Mouse (Mus musculus): ENCODE data around the gene Prg3. TPM values are rescaled to one million over a fixed set of nuclear protein-coding genes. Genes with fewer than 3 reads are reported as not detected.

Gene Prg3
- polyA plus RNA-seq, 1 experiment = not detected

DNA sequence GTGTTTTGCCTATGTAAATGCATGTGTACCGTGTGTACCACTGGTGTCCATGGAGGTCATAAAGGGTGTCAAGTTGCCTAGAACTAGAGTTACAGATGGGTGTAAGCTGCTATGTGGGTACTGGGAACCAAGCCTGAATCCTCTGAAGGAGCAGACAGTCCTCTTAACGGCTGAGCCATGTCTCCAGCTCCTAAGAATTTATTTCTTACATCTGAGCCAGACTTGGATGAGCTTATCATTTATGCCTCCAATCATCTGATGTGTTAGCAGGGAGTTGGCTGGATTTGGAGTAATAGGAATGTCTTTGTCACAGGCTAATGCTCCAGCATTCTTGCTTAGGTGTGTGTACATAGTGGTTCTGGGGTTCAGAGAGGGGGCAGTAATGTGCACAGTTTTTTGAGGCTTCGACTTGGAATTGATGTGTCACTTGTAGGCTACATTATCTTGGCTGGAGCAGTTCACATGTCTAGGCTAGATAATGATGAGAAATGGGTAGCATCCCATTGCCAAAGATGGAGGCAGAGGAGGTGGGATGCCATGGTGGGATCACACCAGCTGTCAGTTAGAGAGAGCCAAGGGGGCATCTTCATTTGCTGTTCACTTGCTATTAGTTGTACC is 40.8 kb upstream of the Prg3 start:
- Histone ChIP-seq H3K36me3 (ENCODE audit: control insufficient read depth, insufficient read depth, low read length, poor library complexity, severe bottlenecking) (no peaks in the 10 kb centered on the region), H3K9ac (ENCODE audit: low read depth, poor library complexity, severe bottlenecking) (no peak overlapping the region), H3K27ac (ENCODE audit: insufficient read depth, low read length) (no peak overlapping the region), H3K9me3 (replicated peaks; ENCODE audit: control insufficient read depth, insufficient read depth, low read length, poor library complexity, severe bottlenecking) (no peaks in the 10 kb centered on the region), H3K27me3 (ENCODE audit: control insufficient read depth, insufficient read depth, low read length, poor library complexity, severe bottlenecking) (no peaks in the 10 kb centered on the region), H3K4me3 (ENCODE audit: low read depth, low read length) (no peak overlapping the region), H3K4me1 (ENCODE audit: control insufficient read depth, insufficient read depth, low read length) (no peaks in the 10 kb centered on the region)
- TF ChIP-seq POLR2A (IDR thresholded peaks at IDR 0.05; ENCODE audit: insufficient read depth, low read length) (no peak), CTCF (IDR thresholded peaks at IDR 0.05; ENCODE audit: low read depth, low read length) (no peak), EP300 (IDR thresholded peaks at IDR 0.05; ENCODE audit: insufficient read depth, low read depth, low read length) (no peak)

DNA sequence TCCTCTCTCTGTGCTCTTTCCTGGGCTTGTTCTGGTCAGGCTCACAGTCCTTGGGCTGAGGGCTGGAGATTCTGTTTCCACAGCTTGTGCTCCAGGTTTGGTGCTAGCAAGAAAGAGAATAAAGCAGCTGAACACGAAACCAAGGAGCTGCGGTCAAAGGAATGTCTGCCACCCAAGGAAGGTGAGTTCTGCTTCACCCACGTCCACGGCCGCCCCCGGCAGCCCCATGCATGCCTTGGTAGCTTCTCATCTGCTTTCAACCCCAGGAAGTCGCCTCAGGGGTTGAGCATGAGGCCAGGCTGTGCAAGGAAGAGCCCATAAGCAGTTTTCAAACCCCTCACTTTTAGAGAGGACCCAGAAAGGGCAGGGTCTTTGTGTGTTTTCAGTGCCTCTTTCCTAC is 39.8 kb upstream of the Prg3 start:
- Histone ChIP-seq H3K4me1 (ENCODE audit: control insufficient read depth, insufficient read depth, low read length) (no peaks in the 10 kb centered on the region), H3K9ac (ENCODE audit: low read depth, poor library complexity, severe bottlenecking) (no peak overlapping the region), H3K27ac (ENCODE audit: insufficient read depth, low read length) (no peak overlapping the region), H3K4me3 (ENCODE audit: low read depth, low read length) (no peak overlapping the region), H3K27me3 (ENCODE audit: control insufficient read depth, insufficient read depth, low read length, poor library complexity, severe bottlenecking) (no peaks in the 10 kb centered on the region; the same call in 1 of the 2 replicates), H3K9me3 (replicated peaks; ENCODE audit: control insufficient read depth, insufficient read depth, low read length, poor library complexity, severe bottlenecking) (no peaks in the 10 kb centered on the region), H3K36me3 (ENCODE audit: control insufficient read depth, insufficient read depth, low read length, poor library complexity, severe bottlenecking) (no peaks in the 10 kb centered on the region)
- TF ChIP-seq POLR2A (IDR thresholded peaks at IDR 0.05; ENCODE audit: insufficient read depth, low read length) (no peak), CTCF (IDR thresholded peaks at IDR 0.05; ENCODE audit: low read depth, low read length) (no peak), EP300 (IDR thresholded peaks at IDR 0.05; ENCODE audit: insufficient read depth, low read depth, low read length) (no peak)

DNA sequence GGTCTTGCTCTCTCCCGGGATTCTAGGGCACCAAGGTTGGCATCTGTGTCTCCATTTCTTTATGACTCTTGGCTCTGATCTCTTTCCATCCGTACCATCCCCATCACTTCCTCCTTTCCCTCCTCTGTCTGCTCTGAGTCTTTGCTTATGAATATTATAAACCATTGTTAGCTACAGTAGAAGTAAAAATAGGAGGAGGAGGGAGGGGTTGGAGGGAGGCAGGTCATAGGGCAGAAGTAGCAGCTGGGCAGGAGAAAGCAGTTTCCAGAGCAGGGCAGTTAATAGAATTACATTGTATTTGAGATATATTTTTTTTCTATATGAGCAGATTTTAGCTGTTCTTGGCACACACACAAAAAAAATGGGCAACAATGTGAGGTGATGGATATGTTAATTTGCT is 39.3 kb upstream of the Prg3 start:
- no peak overlapping the region for H3K27ac ChIP-seq (ENCODE audit: insufficient read depth, low read length)
- no peak overlapping the region for H3K4me3 ChIP-seq (ENCODE audit: low read depth, low read length)
- no peaks in the 10 kb centered on the region; the same call in 1 of the 2 replicates for H3K27me3 ChIP-seq (ENCODE audit: control insufficient read depth, insufficient read depth, low read length, poor library complexity, severe bottlenecking)
- H3K4me1 ChIP-seq (ENCODE audit: control insufficient read depth, insufficient read depth, low read length) = no peaks in the 10 kb centered on the region
- H3K9ac ChIP-seq (ENCODE audit: low read depth, poor library complexity, severe bottlenecking) = no peak overlapping the region
- TF ChIP-seq EP300 (IDR thresholded peaks at IDR 0.05; ENCODE audit: insufficient read depth, low read depth, low read length) = no peak
- no peak for TF ChIP-seq POLR2A (IDR thresholded peaks at IDR 0.05; ENCODE audit: insufficient read depth, low read length)
- TF ChIP-seq CTCF (IDR thresholded peaks at IDR 0.05; ENCODE audit: low read depth, low read length) = no peak
- H3K9me3 ChIP-seq (replicated peaks; ENCODE audit: control insufficient read depth, insufficient read depth, low read length, poor library complexity, severe bottlenecking) = no peaks in the 10 kb centered on the region
- H3K36me3 ChIP-seq (ENCODE audit: control insufficient read depth, insufficient read depth, low read length, poor library complexity, severe bottlenecking) = no peaks in the 10 kb centered on the region

GRCm38 (mm10) chr2:84951027-84951426 is 37.0 kb upstream of the Prg3 start:
- H3K4me3 ChIP-seq (ENCODE audit: low read depth, low read length) = no peak overlapping the region
- no peak overlapping the region for H3K9ac ChIP-seq (ENCODE audit: low read depth, poor library complexity, severe bottlenecking)
- no peak overlapping the region for H3K27ac ChIP-seq (ENCODE audit: insufficient read depth, low read length)
- TF ChIP-seq CTCF (IDR thresholded peaks at IDR 0.05; ENCODE audit: low read depth, low read length) = no peak
- TF ChIP-seq POLR2A (IDR thresholded peaks at IDR 0.05; ENCODE audit: insufficient read depth, low read length) = no peak
- TF ChIP-seq EP300 (IDR thresholded peaks at IDR 0.05; ENCODE audit: insufficient read depth, low read depth, low read length) = no peak
- H3K9me3 ChIP-seq (replicated peaks; ENCODE audit: control insufficient read depth, insufficient read depth, low read length, poor library complexity, severe bottlenecking) = no peaks in the 10 kb centered on the region
- H3K4me1 ChIP-seq (ENCODE audit: control insufficient read depth, insufficient read depth, low read length) = no peaks in the 10 kb centered on the region
- H3K27me3 ChIP-seq (ENCODE audit: control insufficient read depth, insufficient read depth, low read length, poor library complexity, severe bottlenecking) = no peaks in the 10 kb centered on the region; the same call in 1 of the 2 replicates
- H3K36me3 ChIP-seq (ENCODE audit: control insufficient read depth, insufficient read depth, low read length, poor library complexity, severe bottlenecking) = no peaks in the 10 kb centered on the region

- no peaks in the 10 kb centered on the region for H3K36me3 ChIP-seq (ENCODE audit: control insufficient read depth, insufficient read depth, low read length, poor library complexity, severe bottlenecking)
- TF ChIP-seq POLR2A (IDR thresholded peaks at IDR 0.05; ENCODE audit: insufficient read depth, low read length) (no peak), EP300 (IDR thresholded peaks at IDR 0.05; ENCODE audit: insufficient read depth, low read depth, low read length) (no peak), CTCF (IDR thresholded peaks at IDR 0.05; ENCODE audit: low read depth, low read length) (no peak)
- no peak overlapping the region for H3K4me3 ChIP-seq (ENCODE audit: low read depth, low read length)
- no peaks in the 10 kb centered on the region for H3K9me3 ChIP-seq (replicated peaks; ENCODE audit: control insufficient read depth, insufficient read depth, low read length, poor library complexity, severe bottlenecking)
- H3K9ac ChIP-seq (ENCODE audit: low read depth, poor library complexity, severe bottlenecking) = no peak overlapping the region
- H3K27ac ChIP-seq (ENCODE audit: insufficient read depth, low read length) = no peak overlapping the region
- H3K27me3 ChIP-seq (ENCODE audit: control insufficient read depth, insufficient read depth, low read length, poor library complexity, severe bottlenecking) = no peaks in the 10 kb centered on the region; the same call in 1 of the 2 replicates
- H3K4me1 ChIP-seq (ENCODE audit: control insufficient read depth, insufficient read depth, low read length) = no peaks in the 10 kb centered on the region
These were observed 35.8 kb upstream of the Prg3 start for GRCm38 (mm10) chr2:84952251-84952650.

GRCm38 (mm10) chr2:84952693-84953092 is 35.3 kb upstream of the Prg3 start:
- H3K9ac ChIP-seq (ENCODE audit: low read depth, poor library complexity, severe bottlenecking) = no peak overlapping the region
- H3K36me3 ChIP-seq (ENCODE audit: control insufficient read depth, insufficient read depth, low read length, poor library complexity, severe bottlenecking) = no peaks in the 10 kb centered on the region
- no peaks in the 10 kb centered on the region for H3K9me3 ChIP-seq (replicated peaks; ENCODE audit: control insufficient read depth, insufficient read depth, low read length, poor library complexity, severe bottlenecking)
- H3K27ac ChIP-seq (ENCODE audit: insufficient read depth, low read length) = no peak overlapping the region
- TF ChIP-seq CTCF (IDR thresholded peaks at IDR 0.05; ENCODE audit: low read depth, low read length) (no peak), POLR2A (IDR thresholded peaks at IDR 0.05; ENCODE audit: insufficient read depth, low read length) (no peak), EP300 (IDR thresholded peaks at IDR 0.05; ENCODE audit: insufficient read depth, low read depth, low read length) (no peak)
- H3K27me3 ChIP-seq (ENCODE audit: control insufficient read depth, insufficient read depth, low read length, poor library complexity, severe bottlenecking) = no peaks in the 10 kb centered on the region; the same call in 1 of the 2 replicates
- H3K4me1 ChIP-seq (ENCODE audit: control insufficient read depth, insufficient read depth, low read length) = no peaks in the 10 kb centered on the region
- H3K4me3 ChIP-seq (ENCODE audit: low read depth, low read length) = no peak overlapping the region

Data from ES-Bruce4 (cell line).